Mouse (Mus musculus): ENCODE data around the gene Gm4922. TPM values are rescaled to one million over a fixed set of nuclear protein-coding genes. Genes with fewer than 3 reads are reported as not detected.
A peak's percentile ranks its signal among the peaks of the same experiment; 100 is the strongest.

Gm4922 gene
- total RNA-seq (2021) = not detected
- long read RNA-seq, experiment 1 = 0 reads
- long read RNA-seq, experiment 2 = 0 reads

- no peak within 1 kb of the TSS for H3K4me3 ChIP-seq
- TF ChIP-seq CTCF (IDR thresholded peaks at IDR 0.05) = no peak
- intact Hi-C loops (cut with DNase I) = no loop called here
- no peak within 1 kb of the TSS for H3K27ac ChIP-seq
- DNase-seq (ENCODE audit: extremely low spot score in 1 of 2, low spot score in 2 of 2) = no peak
These were observed at the start of gene Gm4922 for GRCm38 (mm10) chr10:18786693-18787092. Gm4922 (minus strand) TSS chr10:18786793.

- peak; percentile 70 for TF ChIP-seq CTCF (IDR thresholded peaks at IDR 0.05)
- peak; percentile 20 to 32 for DNase-seq (ENCODE audit: extremely low spot score in 1 of 2, low spot score in 2 of 2)
- intact Hi-C loops (cut with DNase I) = loop anchor here (1.0 to 5.0 kb wide), 2 partner anchors 68 to 74 kb away; no protein-coding TSS in a partner anchor
- no peak overlapping the region for H3K4me3 ChIP-seq
- no peak overlapping the region for H3K27ac ChIP-seq
These were observed 49.3 kb upstream of the Gm4922 start for GRCm38 (mm10) chr10:18835684-18836479.

- intact Hi-C loops (cut with DNase I) = no loop called here
- DNase-seq (ENCODE audit: extremely low spot score in 1 of 2, low spot score in 2 of 2) = no peak
- Histone ChIP-seq H3K27ac (no peak overlapping the region), H3K4me3 (no peak overlapping the region)
- TF ChIP-seq CTCF (IDR thresholded peaks at IDR 0.05) = no peak
These were observed 47.8 kb upstream of the Gm4922 start for GRCm38 (mm10) chr10:18834389-18834788.

- no peak for DNase-seq (ENCODE audit: extremely low spot score in 1 of 2, low spot score in 2 of 2)
- Histone ChIP-seq H3K4me3 (no peak overlapping the region), H3K27ac (no peak overlapping the region)
- TF ChIP-seq CTCF (IDR thresholded peaks at IDR 0.05) = no peak
- intact Hi-C loops (cut with DNase I) = no loop called here
These were observed 45.2 kb upstream of the Gm4922 start for GRCm38 (mm10) chr10:18831823-18832222.

- Histone ChIP-seq H3K27ac (no peak overlapping the region), H3K4me3 (no peak overlapping the region)
- intact Hi-C loops (cut with DNase I) = no loop called here
- TF ChIP-seq CTCF (IDR thresholded peaks at IDR 0.05) = no peak
- no peak for DNase-seq (ENCODE audit: extremely low spot score in 1 of 2, low spot score in 2 of 2)
These were observed 43.8 kb upstream of the Gm4922 start for GRCm38 (mm10) chr10:18830359-18830758.

GRCm38 (mm10) chr10:18827936-18828335 is 41.3 kb upstream of the Gm4922 start:
- TF ChIP-seq CTCF (IDR thresholded peaks at IDR 0.05) = no peak
- intact Hi-C loops (cut with DNase I) = no loop called here
- Histone ChIP-seq H3K27ac (no peak overlapping the region), H3K4me3 (no peak overlapping the region)
- no peak for DNase-seq (ENCODE audit: extremely low spot score in 1 of 2, low spot score in 2 of 2)

GRCm38 (mm10) chr10:18826107-18826506 is 39.5 kb upstream of the Gm4922 start:
- TF ChIP-seq CTCF (IDR thresholded peaks at IDR 0.05) = no peak
- no peak for DNase-seq (ENCODE audit: extremely low spot score in 1 of 2, low spot score in 2 of 2)
- intact Hi-C loops (cut with DNase I) = no loop called here
- Histone ChIP-seq H3K27ac (no peak overlapping the region), H3K4me3 (no peak overlapping the region)

GRCm38 (mm10) chr10:18825143-18825542 is 38.5 kb upstream of the Gm4922 start:
- intact Hi-C loops (cut with DNase I) = no loop called here
- no peak for TF ChIP-seq CTCF (IDR thresholded peaks at IDR 0.05)
- no peak for DNase-seq (ENCODE audit: extremely low spot score in 1 of 2, low spot score in 2 of 2)
- no peak overlapping the region for H3K27ac ChIP-seq
- H3K4me3 ChIP-seq = no peak overlapping the region

GRCm38 (mm10) chr10:18816560-18816959 is 30.0 kb upstream of the Gm4922 start:
- Histone ChIP-seq H3K4me3 (no peak overlapping the region), H3K27ac (no peak overlapping the region)
- DNase-seq (ENCODE audit: extremely low spot score in 1 of 2, low spot score in 2 of 2) = no peak
- TF ChIP-seq CTCF (IDR thresholded peaks at IDR 0.05) = no peak
- intact Hi-C loops (cut with DNase I) = no loop called here

- H3K27ac ChIP-seq = no peak overlapping the region
- no peak for TF ChIP-seq CTCF (IDR thresholded peaks at IDR 0.05)
- intact Hi-C loops (cut with DNase I) = no loop called here
- H3K4me3 ChIP-seq = no peak overlapping the region
- DNase-seq (ENCODE audit: extremely low spot score in 1 of 2, low spot score in 2 of 2) = no peak
These were observed 25.2 kb upstream of the Gm4922 start for GRCm38 (mm10) chr10:18811751-18812150.

GRCm38 (mm10) chr10:18790063-18790462 is 3.5 kb upstream of the Gm4922 start:
- Histone ChIP-seq H3K4me3 (no peak overlapping the region), H3K27ac (no peak overlapping the region)
- intact Hi-C loops (cut with DNase I) = no loop called here
- no peak for TF ChIP-seq CTCF (IDR thresholded peaks at IDR 0.05)
- no peak for DNase-seq (ENCODE audit: extremely low spot score in 1 of 2, low spot score in 2 of 2)

GRCm38 (mm10) chr10:18788601-18789000 is 2.0 kb upstream of the Gm4922 start:
- no peak for TF ChIP-seq CTCF (IDR thresholded peaks at IDR 0.05)
- intact Hi-C loops (cut with DNase I) = no loop called here
- no peak overlapping the region for H3K27ac ChIP-seq
- no peak overlapping the region for H3K4me3 ChIP-seq
- no peak for DNase-seq (ENCODE audit: extremely low spot score in 1 of 2, low spot score in 2 of 2)

- intact Hi-C loops (cut with DNase I) = no loop called here
- Histone ChIP-seq H3K27ac (no peak overlapping the region), H3K4me3 (no peak overlapping the region)
- DNase-seq (ENCODE audit: extremely low spot score in 1 of 2, low spot score in 2 of 2) = no peak
- TF ChIP-seq CTCF (IDR thresholded peaks at IDR 0.05) = no peak
These were observed 9.0 kb downstream of the Gm4922 start for GRCm38 (mm10) chr10:18777546-18777945.
